Mouse (Mus musculus) left cerebral cortex, adult 8-10 months (tissue): ENCODE results near the gene Lrrc26. TPM values are rescaled to one million over a fixed set of nuclear protein-coding genes. Genes with fewer than 3 reads are reported as not detected.
"Not testable (repeated sequence)": the region's sequence is repeated elsewhere in the genome, so short reads cannot be mapped to it uniquely, and the experiment has no call there.

Source experiments
- DNase-seq, 2 experiments: peaks; one replicate each; pipeline ENCODE4 v3.0.0; 2022; ENCODE audit warnings: low spot score in 2 of 2
- total RNA-seq, 4 experiments: library from RNA; stranded (reverse); gene quantifications; 2 replicates each; pipeline ENCODE4 v1.2.4; 2022

Gene Lrrc26
- total RNA-seq: not detected

DNA sequence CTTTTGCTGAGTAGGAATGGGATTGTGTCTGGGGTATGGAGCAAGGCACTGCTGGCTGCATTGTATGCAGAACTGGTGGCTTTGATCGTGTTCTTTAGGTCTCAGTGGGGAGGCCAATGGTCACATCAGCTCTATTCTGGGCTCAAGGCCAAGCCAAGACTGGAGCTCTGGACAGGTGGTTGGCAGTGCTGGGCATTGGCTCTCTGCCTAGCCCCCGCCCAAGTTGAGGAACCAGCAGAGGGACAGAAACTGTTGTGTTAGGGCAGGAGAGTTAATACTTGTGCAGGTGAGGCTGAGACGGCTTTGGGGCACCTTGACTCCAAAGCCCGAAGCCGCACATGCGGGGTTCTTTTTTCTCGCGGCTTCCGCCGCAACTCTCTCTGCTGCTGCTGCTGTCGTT lies at the start of gene Lrrc26:
TSS of gene Lrrc26 (plus strand) at position 265 of the 400 bp plus-strand sequence.
- no peak for DNase-seq

DNA sequence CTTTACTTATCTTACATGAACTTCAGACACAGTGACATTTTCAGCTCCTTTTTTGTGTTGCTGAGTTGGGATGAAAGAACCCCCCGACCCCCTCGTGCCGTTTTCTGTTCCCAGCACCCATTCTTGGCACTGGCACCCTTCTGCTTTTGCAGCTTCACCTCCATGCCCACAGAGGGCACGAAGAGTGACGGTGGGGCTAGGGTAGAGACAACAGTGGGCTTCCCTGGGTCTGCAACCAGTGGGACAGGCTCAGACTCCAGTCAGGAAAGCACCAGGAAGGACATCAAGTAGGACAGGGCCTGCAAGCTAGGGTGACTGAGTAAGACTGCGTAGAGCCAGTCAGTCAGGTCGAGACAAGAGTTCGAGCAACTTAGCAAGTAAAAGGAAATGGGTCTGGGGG lies 49.4 kb upstream of the Lrrc26 start:
- DNase-seq: no peak

DNA sequence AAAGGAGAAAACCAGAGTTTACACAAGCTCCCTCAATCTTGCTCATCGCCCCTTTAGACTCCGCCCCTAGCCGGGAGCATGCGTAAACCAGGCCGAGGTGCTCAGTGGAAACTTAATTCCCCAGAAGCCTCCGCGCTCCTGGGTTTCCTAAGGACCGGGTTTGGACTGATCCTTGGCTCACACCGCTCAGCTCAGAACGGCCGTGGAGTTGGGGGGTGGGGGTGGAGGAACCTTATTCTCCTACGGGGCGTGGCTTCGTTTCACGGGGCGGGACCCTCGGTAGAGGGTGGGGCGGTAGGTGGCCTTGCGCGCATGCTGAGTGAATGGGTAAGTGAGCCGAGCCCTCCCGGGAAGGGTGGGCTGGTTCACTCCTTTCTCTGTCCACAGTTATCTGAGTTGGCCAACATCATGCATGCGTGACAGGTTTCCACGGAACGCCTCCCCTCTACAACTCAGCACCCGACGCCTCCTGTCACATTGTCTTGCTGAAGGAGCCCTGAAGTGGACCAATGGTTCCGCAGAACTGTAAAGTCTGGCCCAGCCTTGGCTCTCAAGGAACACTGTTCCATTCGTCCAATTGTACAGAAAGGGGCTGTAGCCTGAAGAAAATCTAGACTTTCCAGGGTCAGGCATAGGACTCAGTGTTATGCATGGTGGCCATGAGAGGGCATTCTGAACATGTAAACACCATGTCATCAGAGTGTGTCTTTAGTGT lies 48.8 kb upstream of the Lrrc26 start:
- DNase-seq: peak in 1 of 2 experiments; percentile 68

DNA sequence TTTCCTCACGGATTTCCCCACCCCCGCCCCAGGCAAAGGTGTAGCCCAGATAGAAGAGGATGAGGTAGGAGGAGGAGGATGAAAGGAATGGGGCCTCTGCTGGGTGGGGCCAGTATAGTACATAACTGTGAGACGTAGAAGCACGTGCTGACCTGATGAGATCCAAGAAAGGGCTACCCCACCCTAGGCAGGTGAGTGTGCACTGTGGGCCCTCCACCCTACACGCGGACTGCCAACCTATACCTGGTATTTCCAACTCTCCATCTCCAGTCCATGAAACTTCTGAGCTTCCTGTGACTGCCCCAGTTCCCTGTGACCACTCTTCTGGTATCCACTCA lies 48.3 kb upstream of the Lrrc26 start:
- no peak for DNase-seq

DNA sequence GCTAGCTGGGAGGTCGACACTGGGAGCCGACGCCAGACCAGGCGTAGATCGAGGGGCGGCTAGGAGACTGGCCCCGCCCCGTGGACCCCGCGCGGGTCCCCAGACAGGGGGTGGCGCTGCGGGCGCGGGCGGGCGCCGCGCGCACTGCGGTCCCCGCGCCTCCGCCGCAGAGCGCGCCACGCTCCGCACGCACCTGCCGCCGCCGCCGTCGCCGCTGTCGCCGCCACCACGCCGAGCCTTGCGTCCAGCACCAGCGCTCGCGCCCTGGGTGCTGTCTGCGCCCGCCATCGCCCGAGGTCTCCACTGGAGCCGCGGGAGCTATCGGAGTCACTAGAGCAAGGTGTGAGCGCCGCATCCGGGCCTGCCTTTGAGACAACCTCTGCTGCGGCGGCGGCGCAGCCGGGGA lies 47.6 kb upstream of the Lrrc26 start, which contains the start of the genes Rnf208 and Cysrt1:
TSS of gene Rnf208 (plus strand) at position 155 of the 406 bp plus-strand sequence.
TSS of gene Cysrt1 (minus strand) at position 352 of the 406 bp plus-strand sequence.
- no peak for DNase-seq

DNA sequence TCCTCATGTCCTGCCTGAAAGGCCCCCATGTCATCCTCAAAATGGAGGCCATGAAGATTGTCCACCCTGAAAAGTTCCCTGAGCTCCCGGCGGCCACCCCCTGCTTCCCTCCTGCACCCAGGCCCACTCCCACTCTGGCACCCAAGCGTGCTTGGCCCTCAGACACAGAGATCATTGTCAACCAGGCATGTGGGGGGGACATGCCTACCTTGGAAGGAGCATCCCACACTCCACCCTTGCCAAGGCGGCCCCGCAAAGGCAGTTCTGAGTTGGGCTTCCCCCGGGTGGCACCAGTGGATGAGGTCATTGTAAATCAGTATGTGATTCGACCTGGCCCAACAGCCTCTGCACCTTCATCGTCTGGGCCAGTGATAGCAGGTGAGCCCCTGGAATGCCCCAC lies 46.4 kb upstream of the Lrrc26 start:
- DNase-seq: no peak

DNA sequence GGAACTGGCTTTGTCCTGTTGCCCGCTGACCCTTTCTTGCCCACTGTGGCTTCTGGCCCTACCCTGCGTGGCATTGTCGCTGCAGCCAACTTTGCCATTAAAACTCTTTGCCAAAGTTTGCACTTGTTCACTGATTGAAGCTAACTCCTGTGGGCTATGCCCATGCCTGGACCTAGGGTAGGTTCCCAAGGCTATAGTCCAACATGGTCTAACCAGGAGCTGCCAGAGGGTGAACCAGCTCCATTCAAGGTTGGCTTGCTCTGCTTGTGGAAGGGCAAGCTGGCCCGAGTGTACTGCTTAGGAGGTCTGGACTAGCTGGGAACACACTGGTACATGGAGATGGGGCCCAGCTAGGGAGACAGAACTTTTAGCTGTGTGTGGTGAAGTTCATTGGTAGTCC lies 45.6 kb upstream of the Lrrc26 start:
- no peak for DNase-seq

DNA sequence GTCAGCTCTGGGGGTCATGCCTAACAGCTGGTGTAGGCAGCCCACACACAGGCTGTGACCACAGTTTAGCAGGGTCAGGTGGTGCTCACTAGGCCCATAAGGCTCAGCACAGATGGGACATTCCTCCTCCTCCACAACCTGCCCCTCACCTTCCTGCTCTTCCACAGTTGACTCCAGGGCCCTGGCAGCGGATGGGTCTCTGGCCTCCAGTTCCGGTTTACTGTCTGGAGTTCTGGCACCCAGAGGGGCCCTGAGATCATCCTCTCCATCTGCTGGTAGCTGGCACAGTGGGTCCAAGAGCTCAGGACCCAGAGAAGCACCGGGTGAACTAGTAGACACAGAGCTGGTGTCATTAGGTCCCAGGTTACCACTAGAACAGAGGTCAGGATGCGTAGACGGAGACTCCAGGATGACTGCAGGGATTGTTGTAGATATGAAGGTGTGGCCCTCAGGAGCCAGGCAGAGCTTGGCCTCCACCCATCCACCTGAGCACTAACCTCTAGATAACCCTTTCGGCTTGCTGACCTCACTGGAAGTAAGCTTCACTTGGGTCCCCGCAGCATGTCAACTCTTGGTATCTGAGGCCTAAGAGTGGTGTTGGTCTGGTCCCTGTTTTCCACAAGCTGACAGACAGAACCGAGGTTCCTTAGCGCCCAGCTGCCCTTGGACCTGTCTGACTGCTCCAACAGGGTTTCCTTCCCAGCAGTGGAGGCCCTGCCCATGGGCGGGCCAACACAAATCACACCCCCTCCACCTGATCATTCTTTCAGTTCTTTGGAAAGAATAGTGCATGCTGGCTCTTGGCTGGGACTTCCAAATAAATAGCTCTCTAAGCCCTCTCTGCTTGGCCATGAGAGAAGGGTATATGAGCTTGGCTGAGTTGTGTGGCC lies 43.3 kb upstream of the Lrrc26 start, which contains the start of gene AL732309.1:
TSS of gene AL732309.1 (minus strand) at position 681 of the 890 bp plus-strand sequence.
- DNase-seq: no peak

DNA sequence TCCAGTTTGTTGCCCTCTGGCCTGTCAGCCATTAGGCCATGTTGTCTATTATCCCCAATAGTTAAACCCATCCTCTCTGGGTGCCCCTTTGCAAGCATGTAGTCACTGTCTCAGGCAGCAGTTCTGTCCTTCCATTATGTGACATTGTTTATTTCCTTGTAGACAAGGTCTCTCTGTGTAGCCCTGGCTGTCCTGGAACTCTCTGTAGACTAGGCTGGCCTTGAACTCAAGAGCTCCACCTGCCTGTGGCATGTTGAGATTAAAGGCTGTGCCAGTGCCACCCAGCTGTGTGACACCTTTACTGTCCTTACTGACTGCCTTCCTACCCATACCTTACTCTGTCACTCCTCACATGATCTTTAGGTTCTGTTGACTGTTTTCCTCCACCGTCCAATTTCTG lies 37.4 kb upstream of the Lrrc26 start:
- no peak for DNase-seq

DNA sequence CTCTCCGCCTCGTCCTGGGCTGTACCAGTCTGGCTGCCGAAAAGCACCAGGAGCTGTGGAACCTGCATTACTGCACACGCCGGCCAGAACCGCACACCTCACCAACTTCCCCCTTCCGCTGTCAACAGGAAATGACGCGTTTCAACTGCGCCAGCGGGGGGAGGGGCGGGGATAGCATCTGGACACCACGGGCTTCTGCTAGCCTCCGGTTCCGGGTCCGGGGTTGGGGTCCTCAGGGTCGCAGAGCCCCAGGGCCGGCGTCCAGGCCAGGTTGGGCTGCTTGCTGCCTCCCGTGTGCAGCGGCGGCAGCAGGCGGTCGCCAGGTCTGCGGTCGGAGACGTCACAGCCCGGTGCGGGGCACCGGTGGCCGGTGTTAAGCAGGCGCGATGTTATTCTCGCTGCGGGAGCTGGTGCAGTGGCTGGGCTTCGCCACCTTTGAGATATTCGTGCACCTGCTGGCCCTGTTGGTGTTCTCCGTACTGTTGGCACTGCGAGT lies 34.4 kb upstream of the Lrrc26 start, which contains the start of gene Tmem203:
TSS of gene Tmem203 (plus strand) at position 156 of the 496 bp plus-strand sequence.
- peak; percentile 77 to 83 for DNase-seq

DNA sequence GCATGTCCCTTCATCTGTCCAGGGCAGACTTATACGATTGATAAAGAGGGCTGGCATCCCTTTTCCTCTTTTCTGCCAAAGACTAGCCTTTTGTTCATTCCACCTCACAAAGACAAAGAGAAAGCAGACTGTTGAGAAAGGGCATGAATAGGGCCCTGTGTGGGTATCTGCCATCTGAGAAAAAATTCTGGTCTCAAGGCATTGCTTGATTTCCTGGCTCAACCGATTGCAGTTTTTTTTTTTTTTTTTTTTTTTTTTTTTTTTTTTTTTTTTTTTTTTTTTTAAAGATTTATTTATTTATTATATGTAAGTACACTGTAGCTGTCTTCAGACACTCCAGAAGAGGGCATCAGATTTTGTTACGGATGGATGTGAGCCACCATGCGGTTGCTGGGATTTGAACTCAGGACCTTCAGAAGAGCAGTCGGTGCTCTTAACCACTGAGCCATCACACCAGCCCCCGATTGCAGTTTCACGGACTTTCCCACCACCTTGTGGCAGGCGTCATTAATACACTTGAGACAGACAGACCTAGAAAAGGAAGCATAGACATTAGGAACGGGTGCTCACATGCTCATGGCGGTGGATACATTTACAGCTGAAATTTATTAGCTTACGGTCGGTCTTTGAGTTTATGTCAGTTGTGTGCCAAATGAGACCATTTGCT lies 33.1 kb upstream of the Lrrc26 start:
- DNase-seq: not testable (repeated sequence)

DNA sequence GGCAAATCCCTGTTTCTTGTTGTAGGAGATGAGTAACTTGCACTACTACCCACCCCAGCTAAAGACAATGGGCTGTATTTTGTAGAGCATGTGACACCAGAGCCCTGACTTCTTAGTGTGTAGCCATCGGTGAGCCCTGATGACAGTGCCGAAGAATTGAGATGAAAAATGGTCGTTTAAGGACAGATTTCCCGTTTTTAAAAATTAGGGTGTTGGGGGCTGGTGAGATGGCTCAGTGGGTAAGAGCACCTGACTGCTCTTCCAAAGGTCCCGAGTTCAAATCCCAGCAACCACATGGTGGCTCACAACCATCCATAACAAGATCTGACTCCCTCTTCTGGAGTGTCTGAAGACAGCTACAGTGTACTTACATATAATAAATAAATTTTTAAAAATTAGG lies 32.5 kb upstream of the Lrrc26 start:
- not testable (repeated sequence) for DNase-seq

DNA sequence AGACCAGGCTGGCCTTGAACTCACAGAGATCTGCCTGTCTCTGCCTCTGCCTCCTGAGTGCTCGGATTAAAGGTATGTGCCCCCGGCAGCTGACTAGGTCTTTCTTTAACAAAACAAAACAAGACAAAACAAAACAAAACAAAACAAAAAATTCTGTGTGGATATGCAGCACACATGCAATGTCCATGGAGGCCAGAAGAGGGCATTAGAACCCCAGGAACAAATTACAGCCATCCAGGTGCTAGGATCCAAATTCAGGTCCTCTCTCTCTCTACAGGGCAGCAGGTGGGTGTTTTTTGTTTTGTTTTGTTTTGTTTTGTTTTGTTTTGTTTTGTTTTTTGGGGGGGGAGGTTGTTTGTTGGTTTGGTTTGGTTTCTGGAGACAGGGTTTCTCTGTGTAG lies 30.8 kb upstream of the Lrrc26 start:
- no peak for DNase-seq

DNA sequence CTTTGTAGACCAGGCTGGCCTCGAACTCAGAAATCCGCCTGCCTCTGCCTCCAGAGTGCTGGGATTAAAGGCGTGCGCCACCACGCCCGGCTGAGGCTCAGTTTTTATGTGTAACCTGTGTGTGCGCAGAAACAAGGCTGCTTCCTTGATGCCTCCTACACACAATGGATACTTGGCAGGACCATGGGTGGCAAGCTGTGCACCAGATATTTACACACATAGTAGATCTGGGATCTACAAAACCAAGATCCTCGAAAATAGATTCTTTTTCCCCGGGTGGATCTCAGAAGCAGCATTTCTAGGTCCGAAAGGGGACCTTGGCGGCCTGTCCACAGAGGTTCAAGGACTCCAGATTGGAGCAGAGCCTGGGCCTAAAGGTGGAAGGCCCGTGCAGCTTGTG lies 27.8 kb upstream of the Lrrc26 start:
- DNase-seq: no peak

DNA sequence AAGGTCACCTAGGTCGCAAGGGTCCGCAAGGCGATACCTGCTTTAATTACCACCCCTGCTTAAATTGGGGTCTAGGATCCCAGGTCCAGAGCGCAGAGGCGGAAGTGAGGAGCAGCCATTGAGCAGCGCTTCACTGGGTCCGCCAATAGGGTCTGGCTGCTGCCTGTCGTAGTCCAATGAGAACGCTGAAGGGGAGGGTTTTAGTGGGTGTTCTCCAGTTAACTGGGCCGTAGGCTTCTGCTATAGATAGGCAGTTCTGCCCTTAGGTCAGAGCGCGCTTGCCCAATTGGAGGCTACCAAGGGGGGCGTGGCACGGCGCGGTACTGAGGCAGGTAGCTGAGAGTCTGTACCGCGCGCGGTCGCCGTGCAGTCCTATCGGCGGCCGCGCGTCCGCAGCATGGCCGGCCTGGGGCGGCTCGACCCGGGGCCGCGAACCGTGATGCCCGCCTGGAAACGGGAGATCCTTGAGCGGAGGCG lies 27.4 kb upstream of the Lrrc26 start, which contains the start of gene Tprn:
TSS of gene Tprn (plus strand) at position 328 of the 477 bp plus-strand sequence.
- DNase-seq: peak; percentile 76 to 98

DNA sequence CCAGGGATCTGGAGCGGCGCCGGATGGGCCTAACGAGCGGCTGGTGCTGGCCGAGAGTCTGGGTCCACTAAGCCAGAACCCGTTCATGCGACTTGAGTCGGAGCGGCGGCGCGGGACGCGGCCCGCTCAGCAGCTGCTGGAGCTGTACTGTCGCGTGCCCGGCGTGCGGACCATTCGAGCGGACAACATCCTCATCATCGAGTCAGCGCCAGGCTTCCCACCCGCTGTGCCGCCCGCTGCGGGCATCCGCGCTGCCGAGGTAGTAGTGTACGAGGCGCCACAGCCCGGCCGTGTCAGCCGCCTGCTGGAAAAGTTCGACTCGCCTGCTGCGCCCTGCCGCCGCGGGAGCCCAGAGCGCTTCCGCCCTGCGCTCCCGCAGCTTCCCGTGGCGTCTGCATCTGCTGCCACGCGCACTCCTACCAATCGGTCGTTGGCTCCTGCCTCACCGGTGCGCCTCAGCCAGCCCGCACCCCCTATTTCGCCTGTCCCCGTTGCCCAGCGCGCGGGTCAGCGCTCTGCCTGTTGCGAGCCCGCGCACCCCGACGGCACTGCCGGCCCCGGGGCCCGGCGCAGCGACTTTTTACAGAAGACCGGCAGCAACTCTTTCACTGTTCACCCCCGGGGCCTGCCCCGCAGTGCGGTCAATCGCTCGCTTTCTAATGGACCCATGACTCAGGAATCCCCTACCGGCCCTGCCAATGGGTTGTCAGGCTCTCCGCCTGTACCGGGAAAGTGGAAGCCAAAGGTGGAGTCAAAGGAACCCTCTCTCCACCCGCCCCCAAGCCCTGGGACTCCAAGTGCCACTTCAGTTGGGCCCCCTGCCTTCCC lies 26.7 kb upstream of the Lrrc26 start:
- no peak for DNase-seq

DNA sequence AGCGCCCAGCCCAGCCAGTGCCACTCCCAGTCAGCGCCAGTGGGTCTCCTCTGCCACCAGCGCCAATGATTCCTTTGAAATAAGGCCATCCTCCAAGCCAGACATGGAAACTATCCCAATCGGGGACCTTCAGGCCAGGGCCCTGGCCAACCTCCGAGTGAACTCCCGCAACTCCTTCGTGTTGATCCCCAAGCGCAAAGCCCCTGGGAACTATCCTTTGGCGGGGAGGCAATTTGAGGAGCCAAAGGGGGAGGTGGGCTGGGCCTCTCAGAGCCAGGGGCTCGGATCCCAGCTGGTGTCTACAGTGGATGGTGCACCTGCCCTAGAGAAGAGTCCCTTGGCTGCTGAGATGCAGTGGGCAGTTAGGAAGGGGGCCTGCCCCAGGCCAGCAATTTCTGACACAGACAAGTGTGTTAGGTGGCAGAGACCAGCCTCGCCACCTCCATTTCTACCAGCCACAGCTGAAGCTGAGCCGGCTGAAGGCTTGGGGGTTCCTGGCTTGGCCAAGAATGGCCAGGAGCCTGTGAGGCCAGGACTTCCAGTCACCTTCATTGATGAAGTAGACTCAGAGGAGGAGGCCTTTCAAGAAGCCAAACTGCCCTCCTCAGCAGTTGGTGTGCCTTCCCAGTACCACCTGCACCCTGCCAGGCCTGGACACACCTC lies 26.0 kb upstream of the Lrrc26 start:
- no peak for DNase-seq

DNA sequence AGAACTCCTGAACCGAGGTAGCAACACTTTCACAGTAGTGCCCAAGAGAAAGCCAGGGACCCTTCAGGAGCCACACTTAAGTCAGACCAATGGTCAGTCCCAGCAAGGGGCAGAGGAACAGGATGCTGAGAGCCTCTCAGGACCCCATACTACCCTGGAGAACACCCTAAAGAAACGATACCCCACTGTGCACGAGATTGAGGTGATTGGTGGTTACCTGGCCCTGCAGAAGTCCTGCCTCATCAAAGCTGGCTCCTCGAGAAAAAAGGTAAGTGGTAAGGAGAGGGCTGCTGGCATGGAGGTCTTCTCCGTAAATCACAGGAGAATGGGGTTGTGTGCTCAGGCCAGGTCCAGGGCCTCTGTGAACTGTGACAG lies 25.4 kb upstream of the Lrrc26 start:
- no peak for DNase-seq

DNA sequence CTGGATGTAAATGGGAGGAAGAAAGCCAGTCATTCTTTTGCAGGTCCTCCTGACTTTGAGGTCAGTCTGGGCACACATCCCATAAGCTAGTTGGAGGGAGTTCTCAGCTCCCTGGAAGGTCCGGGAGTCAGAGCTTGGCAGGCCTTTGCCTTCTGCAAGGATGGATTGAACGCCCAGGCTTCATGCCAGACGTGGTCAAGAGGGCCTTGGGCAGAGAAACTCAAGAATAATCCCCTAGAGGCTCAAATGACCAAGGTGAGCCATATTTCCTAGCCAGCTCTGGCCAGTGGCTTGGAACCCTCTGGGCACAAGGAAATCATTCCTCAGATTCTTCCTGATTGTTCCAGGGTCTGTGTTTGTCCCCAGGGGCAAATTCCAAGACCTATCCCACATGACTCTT lies 24.9 kb upstream of the Lrrc26 start:
- DNase-seq: no peak
